Mouse (Mus musculus) kidney, adult 2 months (tissue): ENCODE measurements around the gene Il31.

Source experiments
- CTCF ChIP-seq: fragments of 200-500 bp; conservative IDR thresholded peaks from 2 replicates; pipeline ENCODE4 v1.5.1; 2011; ENCODE audit warnings: low read depth, mild to moderate bottlenecking, control low read depth, low read length, moderate library complexity, mixed read lengths; ENCODE audit not compliant: insufficient read depth, insufficient read length
- POLR2A ChIP-seq: fragments of 200-500 bp; IDR thresholded peaks from one replicate; pipeline ENCODE4 v1.6.1; 2011; ENCODE audit warnings: low read depth, low read length, control low read depth

DNA sequence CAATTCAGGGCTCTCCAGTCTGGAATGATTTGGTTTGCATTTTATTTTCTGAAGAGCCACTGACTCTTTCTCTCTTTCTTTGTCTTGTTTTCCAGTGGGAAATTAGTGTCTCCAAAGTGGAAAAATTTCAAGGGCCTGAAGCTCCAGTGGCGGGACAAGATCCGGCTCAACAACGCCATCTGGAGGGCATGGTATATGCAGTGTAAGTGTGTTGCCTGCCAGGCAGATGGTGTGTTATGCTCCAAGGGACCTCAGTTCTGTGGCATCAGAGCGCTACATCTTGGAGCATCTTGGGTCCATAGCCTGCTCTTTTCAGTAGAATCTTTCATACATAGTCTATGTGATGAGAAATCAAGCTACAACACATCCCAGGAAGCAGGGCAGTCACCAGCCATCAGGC lies 49.3 kb downstream of the Il31 start:
- no peak for TF ChIP-seq POLR2A
- TF ChIP-seq CTCF: peak; percentile 40; the same call in 1 of the 2 replicates
